Mouse (Mus musculus) heart, adult 2 months (tissue): ENCODE measurements at regions not wholly inside any gene's neighbourhood (a gene's known extent, or its start where the extent isn't known, plus 50 kb on each side); places are given as distances from the start of the nearest gene placed in this dataset.

Experiments used
- CTCF ChIP-seq: fragments of 200-600 bp; IDR thresholded peaks from 2 replicates; pipeline ENCODE4 v1.8.1; 2022; ENCODE audit warnings: antibody characterized with exemption, mild to moderate bottlenecking, moderate library complexity
- EP300 ChIP-seq: fragments of 200-500 bp; IDR thresholded peaks from 2 replicates; pipeline ENCODE4 v1.6.1; 2011; ENCODE audit warnings: low read depth, low read length, control low read depth; ENCODE audit not compliant: insufficient read depth
- POLR2A ChIP-seq: fragments of 200-500 bp; IDR thresholded peaks from 2 replicates; pipeline ENCODE4 v1.6.1; 2011; ENCODE audit warnings: mild to moderate bottlenecking, low read depth, low read length, control low read depth; ENCODE audit not compliant: insufficient read depth

- TF ChIP-seq POLR2A (no peak), CTCF (no peak), EP300 (no peak)
These were observed 144.9 kb upstream of the Rxfp2 start for GRCm38 (mm10) chr5:149873482-149874002.
